Mouse (Mus musculus) myocyte (in vitro differentiated cells): Measurements from ENCODE around the gene Trpm3. TPM values are rescaled to one million over a fixed set of nuclear protein-coding genes. Genes with fewer than 3 reads are reported as not detected.

Experiments
- H3K27me3 ChIP-seq: one replicate; pipeline ENCODE4 v1.6.1; 2011; ENCODE audit not compliant: control insufficient read depth, insufficient read depth, insufficient read length
- H3K36me3 ChIP-seq: one replicate; pipeline ENCODE4 v1.6.1; 2011; ENCODE audit not compliant: control insufficient read depth, insufficient read depth
- H3K4me2 ChIP-seq: one replicate; pipeline ENCODE4 v1.6.1; 2011; ENCODE audit warnings: low read depth, control low read depth
- H3K4me3 ChIP-seq: one replicate; pipeline ENCODE4 v1.5.1; 2011; ENCODE audit warnings: mild to moderate bottlenecking, control low read depth, moderate library complexity
- H3K79me2 ChIP-seq: one replicate; pipeline ENCODE4 v1.6.1; 2011; ENCODE audit not compliant: control insufficient read depth, insufficient read depth
- H3ac ChIP-seq: one replicate; pipeline ENCODE4 v1.6.1; 2011; ENCODE audit not compliant: control insufficient read depth, insufficient read length
- CEBPB ChIP-seq: IDR thresholded peaks from 2 replicates; pipeline ENCODE4 v1.6.1; 2011; ENCODE audit warnings: mild to moderate bottlenecking, moderate library complexity; ENCODE audit not compliant: poor library complexity, insufficient read depth, severe bottlenecking
- E2F4 ChIP-seq: IDR thresholded peaks from one replicate; pipeline ENCODE4 v1.6.1; 2011; ENCODE audit warnings: mild to moderate bottlenecking, control low read depth, moderate library complexity; ENCODE audit not compliant: insufficient read depth
- MAX ChIP-seq: IDR thresholded peaks from one replicate; pipeline ENCODE4 v1.6.1; 2011; ENCODE audit warnings: low read depth, mild to moderate bottlenecking, control low read depth
- MYOD1 ChIP-seq, 3 experiments: IDR thresholded peaks; one replicate each; pipeline ENCODE4 v1.6.1; 2011; ENCODE audit warnings: control low read depth in 2 of 3, low read depth in 2 of 3, mild to moderate bottlenecking in 2 of 3, moderate library complexity in 1 of 3; ENCODE audit not compliant: insufficient read length in 2 of 3, control insufficient read depth in 1 of 3
- MYOG ChIP-seq, 3 experiments: IDR thresholded peaks; one replicate each; pipeline ENCODE4 v1.6.1; 2011; ENCODE audit warnings: control low read depth in 2 of 3, low read depth in 2 of 3, mild to moderate bottlenecking in 2 of 3; ENCODE audit not compliant: insufficient read length in 2 of 3, control insufficient read depth in 1 of 3, insufficient read depth in 1 of 3
- POLR2A ChIP-seq: IDR thresholded peaks from one replicate; pipeline ENCODE4 v1.6.1; 2011; ENCODE audit warnings: low read depth, mild to moderate bottlenecking, control low read depth, moderate library complexity; ENCODE audit not compliant: insufficient read length
- POLR2AphosphoS2 ChIP-seq: IDR thresholded peaks from one replicate; pipeline ENCODE4 v1.6.1; 2011; ENCODE audit warnings: low read depth, control low read depth; ENCODE audit not compliant: insufficient read length
- REST ChIP-seq: IDR thresholded peaks from one replicate; pipeline ENCODE4 v1.6.1; 2011; ENCODE audit warnings: mild to moderate bottlenecking, control low read depth, moderate library complexity; ENCODE audit not compliant: insufficient read depth, insufficient read length
- SRF ChIP-seq: IDR thresholded peaks from one replicate; pipeline ENCODE4 v1.6.1; 2011; ENCODE audit warnings: low read depth; ENCODE audit not compliant: control insufficient read depth, insufficient read length
- TCF12 ChIP-seq: IDR thresholded peaks from one replicate; pipeline ENCODE4 v1.6.1; 2011; ENCODE audit warnings: mild to moderate bottlenecking, control low read depth; ENCODE audit not compliant: poor library complexity, insufficient read depth, severe bottlenecking
- TCF3 ChIP-seq: IDR thresholded peaks from one replicate; pipeline ENCODE4 v1.6.1; 2011; ENCODE audit warnings: low read depth, control low read depth; ENCODE audit not compliant: insufficient read length
- USF1 ChIP-seq: IDR thresholded peaks from one replicate; pipeline ENCODE4 v1.6.1; 2011; ENCODE audit warnings: low read depth, mild to moderate bottlenecking, control low read depth, moderate library complexity
- polyA plus RNA-seq: library from polyadenylated mRNA; unstranded; fragments of >200 nt; fragmentation: generic; extraction: Trizol; gene quantifications from one replicate; pipeline ENCODE4 v1.2.1, GENCODE M21; 2012; ENCODE audit warnings: missing spikeins

The Trpm3 gene
- polyA plus RNA-seq, 1 experiment = 0.05 TPM

GRCm38 (mm10) chr19:23041483-23042167 is 902.8 kb downstream of the Trpm3 start:
- H3K79me2 ChIP-seq = no peaks in the 10 kb centered on the region
- H3K4me3 ChIP-seq = no peak overlapping the region
- H3K27me3 ChIP-seq = no peaks in the 10 kb centered on the region
- no peaks in the 10 kb centered on the region for H3K36me3 ChIP-seq
- H3K4me2 ChIP-seq = no peak overlapping the region
- H3ac ChIP-seq = no peak overlapping the region
- no peak for TF ChIP-seq TCF12
- TF ChIP-seq MYOG (IDR thresholded peaks at IDR 0.05; ENCODE audit: control insufficient read depth in 1 of 3, insufficient read depth in 1 of 3, insufficient read length in 2 of 3, low read depth in 2 of 3) = no peak
- no peak for TF ChIP-seq CEBPB
- no peak for TF ChIP-seq REST
- TF ChIP-seq MAX = no peak
- no peak for TF ChIP-seq TCF3
- TF ChIP-seq SRF = no peak
- TF ChIP-seq POLR2AphosphoS2 = no peak
- no peak for TF ChIP-seq E2F4
- TF ChIP-seq USF1 = no peak
- TF ChIP-seq POLR2A = no peak
- TF ChIP-seq MYOD1 (IDR thresholded peaks at IDR 0.05; ENCODE audit: control insufficient read depth in 1 of 3, insufficient read length in 2 of 3, low read depth in 2 of 3) = no peak

DNA sequence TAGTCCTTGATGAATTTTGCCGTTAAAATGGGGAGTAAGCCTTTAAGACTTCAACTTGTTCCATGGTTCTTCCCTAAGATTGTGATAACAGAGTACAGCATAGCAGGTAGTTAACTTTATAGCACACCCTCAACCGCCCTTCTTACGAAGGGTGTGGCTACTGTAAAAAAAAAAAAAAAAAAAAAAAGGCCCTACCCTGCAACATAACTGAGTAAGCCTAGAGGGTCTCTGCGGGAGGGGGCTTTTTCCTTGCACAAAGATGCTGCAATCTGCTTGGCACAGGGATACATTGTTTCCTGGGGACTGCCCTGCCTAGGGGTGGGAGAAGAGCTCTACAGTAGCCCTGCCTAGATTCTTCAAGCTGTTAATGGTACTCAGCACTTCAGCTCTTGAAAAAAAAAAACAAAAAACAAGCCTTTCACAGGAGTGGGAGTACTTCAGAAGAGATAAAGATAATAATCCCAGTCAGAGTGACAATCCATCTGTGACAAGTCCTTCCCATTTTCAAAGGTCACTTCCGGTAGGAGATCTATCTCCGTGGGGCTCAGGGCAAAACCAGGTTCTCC is 903.4 kb downstream of the Trpm3 start:
- TF ChIP-seq SRF (no peak), MAX (no peak), MYOD1 (IDR thresholded peaks at IDR 0.05; ENCODE audit: control insufficient read depth in 1 of 3, insufficient read length in 2 of 3, low read depth in 2 of 3) (no peak), REST (no peak), TCF12 (no peak), POLR2AphosphoS2 (no peak), MYOG (IDR thresholded peaks at IDR 0.05; ENCODE audit: control insufficient read depth in 1 of 3, insufficient read depth in 1 of 3, insufficient read length in 2 of 3, low read depth in 2 of 3) (no peak), CEBPB (no peak), USF1 (no peak), E2F4 (no peak), POLR2A (no peak), TCF3 (no peak)

GRCm38 (mm10) chr19:23043699-23044098 is 904.9 kb downstream of the Trpm3 start:
- Histone ChIP-seq H3K4me3 (no peak overlapping the region), H3K27me3 (no peaks in the 10 kb centered on the region), H3K4me2 (no peak overlapping the region), H3K36me3 (no peaks in the 10 kb centered on the region), H3ac (no peak overlapping the region), H3K79me2 (no peaks in the 10 kb centered on the region)
- TF ChIP-seq CEBPB (no peak), SRF (no peak), MYOD1 (IDR thresholded peaks at IDR 0.05; ENCODE audit: control insufficient read depth in 1 of 3, insufficient read length in 2 of 3, low read depth in 2 of 3) (no peak), E2F4 (no peak), POLR2AphosphoS2 (no peak), TCF3 (no peak), MYOG (IDR thresholded peaks at IDR 0.05; ENCODE audit: control insufficient read depth in 1 of 3, insufficient read depth in 1 of 3, insufficient read length in 2 of 3, low read depth in 2 of 3) (no peak), USF1 (no peak), MAX (no peak), POLR2A (no peak), REST (no peak), TCF12 (no peak)

More for the DNA sequence above, 903.4 kb downstream of the Trpm3 start:
- no peaks in the 10 kb centered on the region for H3K27me3 ChIP-seq
- no peaks in the 10 kb centered on the region for H3K79me2 ChIP-seq
- H3K4me2 ChIP-seq = no peak overlapping the region
- H3K36me3 ChIP-seq = no peaks in the 10 kb centered on the region
- no peak overlapping the region for H3ac ChIP-seq
- no peak overlapping the region for H3K4me3 ChIP-seq
